11 mouse cellular contexts compared by ENCODE assay signal in genomic region chr17:80174699-80175385, GRCm38 (mm10). TPM values are rescaled to one million over a fixed set of nuclear protein-coding genes. Genes with fewer than 3 reads are reported as not detected.
DNase-seq lines count a peak whose midpoint lies in the region; ATAC-seq lines count a peak whose summit lies in the region.
"Had no signal": no experiment of that assay in that cellular context is flagged by ENCODE, and none has a peak within 500 bp of the region (broad histone marks: within the 10 kb centered on the region; RNA-seq: fewer than 3 reads in every experiment).

No protein-coding gene starts in this region.

- WGBS in forebrain, embryonic 13.5 days: 85% methylated on average over 19 of the region's 19 CpGs
- 77% methylated on average over 19 of the region's 19 CpGs for WGBS in forebrain, embryonic 11.5 days
- 67% methylated on average over 19 of the region's 19 CpGs for WGBS in embryonic facial prominence, embryonic 10.5 days
- WGBS in forebrain, embryonic 10.5 days: 83% methylated on average over 19 of the region's 19 CpGs

- H3K9me3 ChIP-seq in forebrain, embryonic 13.5 days (replicated peaks): no peaks in the 10 kb centered on the region
- H3K9me3 ChIP-seq in forebrain, embryonic 11.5 days (ENCODE audit: control insufficient read depth, low read length): no peaks in the 10 kb centered on the region
- H3K9me3 ChIP-seq in embryonic facial prominence, embryonic 10.5 days: no peaks in the 10 kb centered on the region
- H3K9me3 ChIP-seq in forebrain, embryonic 10.5 days: no peaks in the 10 kb centered on the region

- no peak overlapping the region for H3K27ac ChIP-seq in forebrain, embryonic 13.5 days
- no peak overlapping the region for H3K27ac ChIP-seq in forebrain, embryonic 11.5 days (ENCODE audit: low read depth, low read length)
- H3K27ac ChIP-seq in embryonic facial prominence, embryonic 10.5 days (replicated peaks): no peak overlapping the region; the same call in 1 of the 2 replicates
- H3K27ac ChIP-seq in forebrain, embryonic 10.5 days: no peak overlapping the region

- H3K27me3 ChIP-seq in forebrain, embryonic 13.5 days: no peaks in the 10 kb centered on the region
- H3K27me3 ChIP-seq in forebrain, embryonic 11.5 days (ENCODE audit: control insufficient read depth, insufficient read depth, low read length): no peaks in the 10 kb centered on the region
- no peaks in the 10 kb centered on the region for H3K27me3 ChIP-seq in embryonic facial prominence, embryonic 10.5 days (replicated peaks; ENCODE audit: low read depth, poor library complexity, severe bottlenecking)
- H3K27me3 ChIP-seq in forebrain, embryonic 10.5 days (ENCODE audit: poor library complexity, severe bottlenecking): no peaks in the 10 kb centered on the region

- H3K4me1 ChIP-seq in forebrain, embryonic 13.5 days: no peaks in the 10 kb centered on the region
- H3K4me1 ChIP-seq in forebrain, embryonic 11.5 days (replicated peaks; ENCODE audit: control insufficient read depth, insufficient read depth, low read length): no peaks in the 10 kb centered on the region
- peaks cover 12% of the 10 kb centered on the region for H3K4me1 ChIP-seq in embryonic facial prominence, embryonic 10.5 days
- peaks cover 10% of the 10 kb centered on the region for H3K4me1 ChIP-seq in forebrain, embryonic 10.5 days

- no peak overlapping the region for H3K9ac ChIP-seq in forebrain, embryonic 13.5 days
- no peak overlapping the region for H3K9ac ChIP-seq in forebrain, embryonic 11.5 days (ENCODE audit: low read length)
- H3K9ac ChIP-seq: forebrain, postnatal 0 days had no signal

- DNase-seq in forebrain, embryonic 11.5 days (ENCODE audit: low spot score): no peak
- peak; percentile 39 for DNase-seq in lung, postnatal 36 days
- DNase-seq in lung, adult 18-20 months: no peak
- peak; percentile 47 for DNase-seq in embryonic facial prominence, embryonic 10.5 days (ENCODE audit: low spot score)
- DNase-seq in thymus, postnatal 10 days (ENCODE audit: low spot score in 2 of 2): peak; percentile 25 to 40
- no peak for DNase-seq in left cerebral cortex, postnatal 4 days
- no peak for DNase-seq in forebrain, embryonic 10.5 days (ENCODE audit: extremely low spot score, low spot score)
- DNase-seq: cerebellum, postnatal 25 days; forebrain, postnatal 0 days; retina, postnatal 1 day had no signal

- no peaks in the 10 kb centered on the region for H3K36me3 ChIP-seq in forebrain, embryonic 13.5 days (ENCODE audit: poor library complexity, severe bottlenecking)
- no peaks in the 10 kb centered on the region for H3K36me3 ChIP-seq in forebrain, embryonic 11.5 days (ENCODE audit: control insufficient read depth, insufficient read depth, low read length)
- no peaks in the 10 kb centered on the region; the same call in 1 of the 2 replicates for H3K36me3 ChIP-seq in embryonic facial prominence, embryonic 10.5 days (replicated peaks)
- no peaks in the 10 kb centered on the region for H3K36me3 ChIP-seq in forebrain, embryonic 10.5 days (replicated peaks)

- no peak overlapping the region for H3K4me3 ChIP-seq in forebrain, embryonic 13.5 days
- H3K4me3 ChIP-seq in forebrain, embryonic 11.5 days (ENCODE audit: low read depth, low read length): no peak overlapping the region
- no peak overlapping the region for H3K4me3 ChIP-seq in embryonic facial prominence, embryonic 10.5 days
- H3K4me3 ChIP-seq in forebrain, embryonic 10.5 days: no peak overlapping the region

- no peak overlapping the region for H3K4me2 ChIP-seq in forebrain, embryonic 13.5 days
- H3K4me2 ChIP-seq in forebrain, embryonic 11.5 days (ENCODE audit: low read depth, low read length, severe bottlenecking): no peak overlapping the region

- intact Hi-C loops in left cerebral cortex, postnatal 4 days (cut with DNase I): no loop called here

- ATAC-seq in forebrain, embryonic 13.5 days: peak; percentile 33; the same call in 1 of the 2 replicates
- no peak for ATAC-seq in forebrain, embryonic 11.5 days (replicated peaks; ENCODE audit: low FRiP score)

RNA-seq across cellular contexts. Expression of gene Srsf7, which starts 32.3 kb away (rescaled TPM):
- 747 and 755 TPM in 2 replicates for polyA plus RNA-seq in forebrain, embryonic 13.5 days (2015; fragmentation: Nextera tagmentation; extraction: Ambion mirVana)
- 841 and 893 TPM in 2 replicates for polyA plus RNA-seq in forebrain, embryonic 11.5 days (2014; fragmentation: Nextera tagmentation; extraction: Ambion mirVana)
- polyA plus RNA-seq in embryonic facial prominence, embryonic 10.5 days (2016; fragmentation: Nextera tagmentation; extraction: Ambion mirVana): 888 and 890 TPM in 2 replicates
- 100 to 1,000 TPM; 179 to 182 TPM for total RNA-seq in left cerebral cortex, postnatal 4 days (2021)
- 917 and 919 TPM in 2 replicates for polyA plus RNA-seq in forebrain, embryonic 10.5 days (2016; fragmentation: Nextera tagmentation; extraction: Ambion mirVana)

RNA-seq across cellular contexts. Expression of gene Ttc39d, which starts 32.4 kb away (rescaled TPM):
- 0.11 and 0.13 TPM in 2 replicates for polyA plus RNA-seq in forebrain, embryonic 13.5 days (2015; fragmentation: Nextera tagmentation; extraction: Ambion mirVana)
- polyA plus RNA-seq in forebrain, embryonic 11.5 days (2014; fragmentation: Nextera tagmentation; extraction: Ambion mirVana): 0.07 TPM in 1 of 2 replicates, not detected in the other
- 0.14 and 0.15 TPM in 2 replicates for polyA plus RNA-seq in embryonic facial prominence, embryonic 10.5 days (2016; fragmentation: Nextera tagmentation; extraction: Ambion mirVana)
- under 1 TPM in 1 of 2 experiments, not detected in 1; 0.28 TPM for total RNA-seq in left cerebral cortex, postnatal 4 days (2021)
- polyA plus RNA-seq in forebrain, embryonic 10.5 days (2016; fragmentation: Nextera tagmentation; extraction: Ambion mirVana): 0.09 and 0.20 TPM in 2 replicates

RNA-seq across cellular contexts. Expression of gene Galm, which starts 47.6 kb away (rescaled TPM):
- polyA plus RNA-seq in forebrain, embryonic 13.5 days (2015; fragmentation: Nextera tagmentation; extraction: Ambion mirVana): 3.4 and 4.6 TPM in 2 replicates
- polyA plus RNA-seq in forebrain, embryonic 11.5 days (2014; fragmentation: Nextera tagmentation; extraction: Ambion mirVana): 11.2 and 12.5 TPM in 2 replicates
- polyA plus RNA-seq in embryonic facial prominence, embryonic 10.5 days (2016; fragmentation: Nextera tagmentation; extraction: Ambion mirVana): 13.8 and 17.6 TPM in 2 replicates
- 1 to 10 TPM; 1.2 to 1.5 TPM for total RNA-seq in left cerebral cortex, postnatal 4 days (2021)
- polyA plus RNA-seq in forebrain, embryonic 10.5 days (2016; fragmentation: Nextera tagmentation; extraction: Ambion mirVana): 13.4 and 15.5 TPM in 2 replicates

RNA-seq across cellular contexts. Expression of gene Gemin6, which starts 49.4 kb away (rescaled TPM):
- polyA plus RNA-seq in forebrain, embryonic 13.5 days (2015; fragmentation: Nextera tagmentation; extraction: Ambion mirVana): 33.6 and 35.8 TPM in 2 replicates
- polyA plus RNA-seq in forebrain, embryonic 11.5 days (2014; fragmentation: Nextera tagmentation; extraction: Ambion mirVana): 51.6 and 53.9 TPM in 2 replicates
- 56.2 and 59.7 TPM in 2 replicates for polyA plus RNA-seq in embryonic facial prominence, embryonic 10.5 days (2016; fragmentation: Nextera tagmentation; extraction: Ambion mirVana)
- total RNA-seq in left cerebral cortex, postnatal 4 days (2021): 1 to 10 TPM; 6.8 to 8.4 TPM
- polyA plus RNA-seq in forebrain, embryonic 10.5 days (2016; fragmentation: Nextera tagmentation; extraction: Ambion mirVana): 64.1 and 66.8 TPM in 2 replicates

Comparison
In these comparisons a context has a peak if more than half of its experiments do, and no peak if none do; other contexts are left out.
1. DNase-seq: peak in lung, postnatal 36 days (single experiment), embryonic facial prominence, embryonic 10.5 days (single experiment) and thymus, postnatal 10 days (2 of 2); none in forebrain, embryonic 11.5 days (single experiment), lung, adult 18-20 months (0 of 2), left cerebral cortex, postnatal 4 days (single experiment) and forebrain, embryonic 10.5 days (single experiment).